Mouse (Mus musculus) heart, adult 2 months (tissue): ENCODE measurements around the gene Apoa4. TPM values are rescaled to one million over a fixed set of nuclear protein-coding genes. Genes with fewer than 3 reads are reported as not detected.

ENCODE experiments used
- DNase-seq, 2 experiments: peaks; one replicate each; pipeline ENCODE4 v3.0.0; 2021
- H3K27ac ChIP-seq: fragments of 200-600 bp; 2 replicates; pipeline ENCODE4 v1.8.1; 2022
- H3K27me3 ChIP-seq: fragments of 200-500 bp; 2 replicates; pipeline ENCODE4 v1.6.1; 2012; ENCODE audit warnings: mild to moderate bottlenecking, low read length, inconsistent platforms, mixed read lengths; ENCODE audit not compliant: control insufficient read depth, insufficient read depth
- H3K36me3 ChIP-seq: fragments of 200-500 bp; 2 replicates; pipeline ENCODE4 v1.6.1; 2012; ENCODE audit warnings: low read length, inconsistent platforms; ENCODE audit not compliant: control insufficient read depth, insufficient read depth
- H3K4me1 ChIP-seq: fragments of 200-500 bp; 2 replicates; pipeline ENCODE4 v1.6.1; 2011; ENCODE audit warnings: low read length; ENCODE audit not compliant: control insufficient read depth, insufficient read depth
- H3K4me3 ChIP-seq: fragments of 200-600 bp; 2 replicates; pipeline ENCODE4 v1.8.1; 2022
- H3K79me2 ChIP-seq: fragments of 200-500 bp; replicated peaks from 2 replicates; pipeline ENCODE4 v1.6.1; 2012; ENCODE audit warnings: mild to moderate bottlenecking, inconsistent platforms, low read length, moderate library complexity, mixed read lengths; ENCODE audit not compliant: control insufficient read depth, insufficient read depth
- H3K9ac ChIP-seq: fragments of 200-500 bp; 2 replicates; pipeline ENCODE4 v1.6.1; 2012; ENCODE audit warnings: low read depth, mild to moderate bottlenecking, control low read depth, inconsistent platforms, low read length, mixed read lengths
- CTCF ChIP-seq: fragments of 200-600 bp; IDR thresholded peaks from 2 replicates; pipeline ENCODE4 v1.8.1; 2022; ENCODE audit warnings: antibody characterized with exemption, mild to moderate bottlenecking, moderate library complexity
- EP300 ChIP-seq: fragments of 200-500 bp; IDR thresholded peaks from 2 replicates; pipeline ENCODE4 v1.6.1; 2011; ENCODE audit warnings: low read depth, low read length, control low read depth; ENCODE audit not compliant: insufficient read depth
- POLR2A ChIP-seq: fragments of 200-500 bp; IDR thresholded peaks from 2 replicates; pipeline ENCODE4 v1.6.1; 2011; ENCODE audit warnings: mild to moderate bottlenecking, low read depth, low read length, control low read depth; ENCODE audit not compliant: insufficient read depth
- WGBS: fragments of 180-500 bp; shearing (Covaris S2); methylation state at CpG from one replicate; pipeline ENCODE4 v1.1.7; 2018; 5-methylcytosine and 5-hydroxymethylcytosine counted together
- intact Hi-C: fragments of 180-260 bp; cut with DNase I; formaldehyde crosslinking; loops from one replicate; pipeline ENCODE4 v1.15.1; 2025
- polyA plus RNA-seq: library from polyadenylated mRNA; depleted of rRNA; stranded (reverse); fragments of >200 nt; gene quantifications from 2 replicates; pipeline ENCODE4 v1.2.3, GENCODE M21; 2012
- total RNA-seq, 2 experiments: library from RNA; stranded (reverse); gene quantifications; 2 replicates each; pipeline ENCODE4 v1.2.3; 2021

The Apoa4 gene
- total and polyA plus RNA-seq, 3 experiments: 0.10 TPM; not detected in 2

- H3K27me3 ChIP-seq: no peaks in the 10 kb centered on the region
- DNase-seq: peak; percentile 80 to 83
- H3K4me3 ChIP-seq: peak overlapping the region; percentile 50
- TF ChIP-seq EP300: no peak
- peak; percentile 88 for TF ChIP-seq CTCF
- H3K9ac ChIP-seq: peak overlapping the region; percentile 10
- H3K27ac ChIP-seq: no peak overlapping the region
- H3K79me2 ChIP-seq: no peaks in the 10 kb centered on the region
- no peaks in the 10 kb centered on the region for H3K36me3 ChIP-seq
- 15% methylated on average over 37 of the region's 37 CpGs for WGBS
- no peaks in the 10 kb centered on the region for H3K4me1 ChIP-seq
- intact Hi-C loops: loop anchor here (2.0 kb wide), 1 partner anchor 17 kb away; no protein-coding TSS in a partner anchor
These were observed 10.7 kb upstream of the Apoa4 start for GRCm38 (mm10) chr9:46229573-46230449.

GRCm38 (mm10) chr9:46230450-46230975, 10.0 kb upstream of the Apoa4 start:
- Histone ChIP-seq H3K9ac (no peak overlapping the region), H3K79me2 (no peaks in the 10 kb centered on the region)
- intact Hi-C loops: loop anchor here (2.0 kb wide), 1 partner anchor 16 kb away; no protein-coding TSS in a partner anchor

GRCm38 (mm10) chr9:46235196-46235595, 5.3 kb upstream of the Apoa4 start:
- H3K4me1 ChIP-seq: no peaks in the 10 kb centered on the region
- no peak overlapping the region for H3K4me3 ChIP-seq
- intact Hi-C loops: no loop called here
- no peaks in the 10 kb centered on the region for H3K27me3 ChIP-seq
- 92% methylated on average over 6 of the region's 6 CpGs for WGBS
- no peak overlapping the region for H3K27ac ChIP-seq
- DNase-seq: no peak
- H3K79me2 ChIP-seq: no peaks in the 10 kb centered on the region
- H3K36me3 ChIP-seq: no peaks in the 10 kb centered on the region
- TF ChIP-seq CTCF: no peak
- TF ChIP-seq EP300: no peak
- TF ChIP-seq POLR2A: no peak
- H3K9ac ChIP-seq: no peak overlapping the region

More at GRCm38 (mm10) chr9:46230450-46230975, 10.0 kb upstream of the Apoa4 start:
- H3K27ac ChIP-seq: no peak overlapping the region
- TF ChIP-seq POLR2A: no peak
- no peak for TF ChIP-seq EP300
- TF ChIP-seq CTCF: no peak
- no peak for DNase-seq
- peak overlapping the region; percentile 50 for H3K4me3 ChIP-seq
- no peaks in the 10 kb centered on the region for H3K27me3 ChIP-seq
- H3K36me3 ChIP-seq: no peaks in the 10 kb centered on the region
- no peaks in the 10 kb centered on the region for H3K4me1 ChIP-seq
- 46% methylated on average over 13 of the region's 13 CpGs for WGBS

GRCm38 (mm10) chr9:46235596-46235648, 5.1 kb upstream of the Apoa4 start, which contains the start of gene Apoc3:
TSS of gene Apoc3 (minus strand) at chr9:46235636.
- H3K27me3 ChIP-seq: no peaks in the 10 kb centered on the region
- no peak for DNase-seq
- H3K4me1 ChIP-seq: no peaks in the 10 kb centered on the region
- H3K4me3 ChIP-seq: no peak within 1 kb of the TSS
- intact Hi-C loops: no loop called here
- TF ChIP-seq EP300 (no peak), CTCF (no peak), POLR2A (no peak)
- H3K36me3 ChIP-seq: no peaks in the 10 kb centered on the region
- no peak within 1 kb of the TSS for H3K27ac ChIP-seq
- no peak within 1 kb of the TSS for H3K9ac ChIP-seq
- H3K79me2 ChIP-seq: no peaks in the 10 kb centered on the region

GRCm38 (mm10) chr9:46235649-46236048, 4.8 kb upstream of the Apoa4 start:
- no peak overlapping the region for H3K4me3 ChIP-seq
- DNase-seq: no peak
- no peak overlapping the region for H3K27ac ChIP-seq
- no peaks in the 10 kb centered on the region for H3K4me1 ChIP-seq
- H3K27me3 ChIP-seq: no peaks in the 10 kb centered on the region
- H3K79me2 ChIP-seq: no peaks in the 10 kb centered on the region
- no peak overlapping the region for H3K9ac ChIP-seq
- 81% methylated on average over 4 of the region's 4 CpGs for WGBS
- no peaks in the 10 kb centered on the region for H3K36me3 ChIP-seq
- TF ChIP-seq EP300 (no peak), CTCF (no peak), POLR2A (no peak)
- intact Hi-C loops: no loop called here

- no peak for TF ChIP-seq CTCF
- no peak for TF ChIP-seq EP300
- no peak for TF ChIP-seq POLR2A
- Histone ChIP-seq H3K4me3 (no peak overlapping the region), H3K4me1 (no peaks in the 10 kb centered on the region), H3K27ac (no peak overlapping the region), H3K9ac (no peak overlapping the region), H3K79me2 (no peaks in the 10 kb centered on the region), H3K36me3 (no peaks in the 10 kb centered on the region), H3K27me3 (no peaks in the 10 kb centered on the region)
- DNase-seq: no peak
- intact Hi-C loops: no loop called here
- WGBS: 88% methylated on average over 7 of the region's 7 CpGs
These were observed 1.6 kb upstream of the Apoa4 start for GRCm38 (mm10) chr9:46238850-46239249.
